Mouse (Mus musculus): ENCODE measurements around the gene Sh3yl1.

The Sh3yl1 gene

DNA sequence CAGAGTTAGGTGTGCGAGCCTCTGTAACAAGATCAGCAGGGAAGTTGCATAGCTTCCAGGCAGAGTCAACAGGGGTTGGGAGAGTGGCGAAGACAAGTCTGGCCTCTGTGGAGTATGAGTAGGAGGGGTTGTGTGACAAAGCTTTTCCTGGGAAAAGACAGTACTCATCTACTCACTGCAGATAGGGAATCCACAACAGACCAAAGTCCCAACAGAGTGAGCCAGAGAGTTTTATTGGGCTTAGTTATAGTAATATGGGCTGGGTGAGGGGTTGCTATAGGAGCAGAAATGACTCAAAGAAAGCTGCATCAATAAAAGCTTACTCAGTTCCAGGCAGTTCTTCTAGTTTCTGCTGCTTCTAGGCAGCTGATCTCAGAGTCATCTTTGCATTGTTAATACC, 21.8 kb downstream of the Sh3yl1 start:
- in situ Hi-C loops (cut with MboI; ENCODE audit: low pct_unique_long_range_greater_than_20kb in 1 of 2, low sequenced_read_pairs in 2 of 2, unreplicated experiment in 1 of 2) = no loop called here

- in situ Hi-C loops (cut with MboI; ENCODE audit: low pct_unique_long_range_greater_than_20kb in 1 of 2, low sequenced_read_pairs in 2 of 2, unreplicated experiment in 1 of 2) = no loop called here
These were observed 25.4 kb downstream of the Sh3yl1 start for GRCm38 (mm10) chr12:30936899-30937298.

DNA sequence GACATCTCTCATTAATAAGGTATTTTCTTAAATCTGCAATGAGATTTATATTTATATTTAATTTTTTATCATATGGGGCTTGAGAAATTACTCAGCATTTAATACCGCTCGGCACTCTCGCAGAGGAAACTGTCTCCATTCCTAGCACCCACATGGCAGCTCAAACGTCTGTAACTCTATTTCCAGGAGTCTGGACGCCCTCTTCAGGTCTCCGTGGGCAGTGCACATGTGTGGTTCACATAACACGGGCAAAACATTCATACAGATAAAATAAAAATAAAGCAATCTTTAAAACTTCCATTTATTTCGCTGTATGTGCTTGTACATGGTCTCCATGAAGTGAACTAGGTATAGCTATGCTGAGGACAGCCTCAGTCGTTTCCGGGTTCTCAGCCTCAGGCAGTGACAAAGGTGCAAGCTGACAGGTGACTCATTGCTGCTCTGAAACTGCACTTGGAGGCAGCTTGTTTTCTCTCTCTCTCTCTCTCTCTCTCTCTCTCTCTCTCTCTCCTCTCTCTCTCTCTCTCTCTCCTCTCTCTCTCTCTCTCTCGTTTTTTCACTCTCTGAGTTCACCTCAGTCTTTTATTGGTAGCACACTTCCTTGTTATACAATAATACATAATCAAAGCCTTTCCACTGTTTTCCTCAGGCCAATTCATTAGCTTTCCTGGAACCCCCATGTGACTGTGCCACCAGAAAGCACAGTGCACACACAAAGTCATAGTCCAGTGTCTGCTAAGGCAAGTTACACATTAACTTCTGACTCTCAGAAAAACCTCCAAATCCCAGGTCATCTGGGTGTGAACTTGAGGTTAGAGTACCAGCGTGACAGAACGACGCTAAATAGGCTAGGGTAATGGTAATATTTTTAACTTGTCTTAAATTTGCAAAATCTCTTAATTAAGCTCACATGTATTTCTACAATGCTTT, 31.9 kb downstream of the Sh3yl1 start:
- in situ Hi-C loops (cut with MboI; ENCODE audit: low pct_unique_long_range_greater_than_20kb in 1 of 2, low sequenced_read_pairs in 2 of 2, unreplicated experiment in 1 of 2) = no loop called here

DNA sequence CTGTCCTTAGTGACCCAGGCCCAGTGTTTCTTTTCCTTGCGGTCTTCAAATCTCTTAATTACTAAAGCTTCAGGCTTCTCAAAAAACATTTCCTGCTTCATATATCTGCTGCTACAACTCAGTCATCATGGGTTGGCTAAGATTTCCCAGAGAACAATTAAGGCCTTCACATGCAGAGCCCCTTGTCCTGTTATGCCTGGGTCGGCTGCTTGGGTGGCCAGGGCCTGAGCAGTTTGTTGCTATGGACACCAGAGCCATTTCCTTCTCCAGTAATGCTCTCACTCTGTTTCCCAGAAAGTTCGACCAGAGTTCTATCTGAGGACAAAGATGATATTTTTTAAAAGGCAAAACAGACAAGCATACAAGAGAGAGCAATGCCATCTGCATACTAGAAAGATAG, 32.7 kb downstream of the Sh3yl1 start:
- in situ Hi-C loops (cut with MboI; ENCODE audit: low pct_unique_long_range_greater_than_20kb in 1 of 2, low sequenced_read_pairs in 2 of 2, unreplicated experiment in 1 of 2) = no loop called here

- in situ Hi-C loops (cut with MboI; ENCODE audit: low pct_unique_long_range_greater_than_20kb in 1 of 2, low sequenced_read_pairs in 2 of 2, unreplicated experiment in 1 of 2) = no loop called here
These were observed 59.2 kb downstream of the Sh3yl1 start for GRCm38 (mm10) chr12:30970700-30971099.

DNA sequence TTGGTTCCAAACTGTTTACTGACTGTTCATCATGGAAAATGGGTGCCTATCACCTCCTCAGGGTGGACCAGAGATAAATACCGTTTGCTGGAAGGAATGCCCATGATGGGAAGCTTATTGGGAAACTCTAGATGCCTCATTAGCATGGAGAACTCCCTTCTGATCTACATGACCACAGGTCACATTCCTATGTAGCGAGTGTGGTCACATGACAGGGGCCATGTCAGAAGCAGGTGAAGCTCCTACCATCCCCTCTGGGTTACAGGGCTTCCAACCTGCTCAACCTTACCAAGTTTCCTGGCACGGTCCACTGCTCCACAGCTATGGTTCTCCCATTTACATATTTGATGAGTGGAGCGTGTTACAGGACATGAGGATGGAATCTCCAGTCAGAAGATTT, 92.3 kb downstream of the Sh3yl1 start:
- in situ Hi-C loops (cut with MboI; ENCODE audit: low pct_unique_long_range_greater_than_20kb in 1 of 2, low sequenced_read_pairs in 2 of 2, unreplicated experiment in 1 of 2) = loop anchor here in 1 of 2 experiments (25.0 kb wide), 1 partner anchor 416 kb away; the partner anchor contains the start of gene Tmem18

GRCm38 (mm10) chr12:31005010-31005409, 93.5 kb downstream of the Sh3yl1 start:
- in situ Hi-C loops (cut with MboI; ENCODE audit: low pct_unique_long_range_greater_than_20kb in 1 of 2, low sequenced_read_pairs in 2 of 2, unreplicated experiment in 1 of 2) = loop anchor here (5.0 to 25.0 kb wide), 2 partner anchors 408 to 418 kb away; partner anchors contain the start of gene Tmem18 (in 1 of the 2)

DNA sequence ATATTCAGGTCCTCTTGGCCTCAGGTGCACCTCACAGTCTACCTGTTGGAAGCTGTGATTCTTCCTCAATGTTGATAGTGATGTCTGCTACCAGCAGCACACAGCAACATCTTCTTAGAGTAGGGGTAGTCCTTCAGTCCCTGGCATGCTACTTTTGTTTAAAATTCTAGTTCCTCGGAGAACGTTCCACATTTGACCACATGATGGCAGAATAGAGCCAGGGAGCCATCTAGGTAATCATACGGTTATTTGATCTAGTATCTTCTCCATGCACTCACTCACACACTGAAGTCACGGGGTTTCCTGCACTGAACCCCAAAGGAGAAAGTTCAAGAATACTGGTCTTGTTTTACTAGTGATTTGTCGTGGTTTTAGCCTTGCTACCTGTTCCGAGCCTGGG, 96.7 kb downstream of the Sh3yl1 start:
- in situ Hi-C loops (cut with MboI; ENCODE audit: low pct_unique_long_range_greater_than_20kb in 1 of 2, low sequenced_read_pairs in 2 of 2, unreplicated experiment in 1 of 2) = loop anchor here (5.0 to 25.0 kb wide), 2 partner anchors 411 to 421 kb away; partner anchors contain the start of gene Tmem18 (in 1 of the 2)
